ENCODE assay signal across 9 mouse cellular contexts in the genomic region with DNA sequence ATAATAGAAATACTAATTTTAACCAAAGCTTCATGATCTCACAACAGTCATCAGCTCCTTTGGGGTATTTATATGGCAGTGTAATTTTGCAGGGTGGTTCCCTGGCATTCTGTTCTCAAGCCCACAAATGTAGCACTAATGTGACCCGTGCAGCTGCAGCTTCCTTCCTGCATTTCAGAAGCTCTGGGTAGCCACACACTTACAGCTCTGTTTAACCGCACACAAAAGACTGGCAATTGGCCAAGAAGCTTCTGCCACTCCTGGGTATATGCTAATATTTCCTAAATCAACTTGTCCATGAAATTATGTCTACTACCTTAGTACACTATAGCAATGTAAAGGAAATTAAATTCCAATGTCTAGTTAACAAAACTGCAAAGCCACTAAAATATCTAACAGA. TPM values are rescaled to one million over a fixed set of nuclear protein-coding genes. Genes with fewer than 3 reads are reported as not detected.
DNase-seq lines count a peak whose midpoint lies in the region; ATAC-seq and TF ChIP-seq lines count a peak whose summit lies in the region.
"Had no signal": no experiment of that assay in that cellular context is flagged by ENCODE, and none has a peak within 500 bp of the region (broad histone marks: within the 10 kb centered on the region; RNA-seq: fewer than 3 reads in every experiment).

No protein-coding gene starts in this region.

- H3K4me3 ChIP-seq in forebrain, embryonic 13.5 days = no peak overlapping the region
- H3K4me3 ChIP-seq in forebrain, embryonic 11.5 days (ENCODE audit: low read depth, low read length) = no peak overlapping the region
- no peak overlapping the region for H3K4me3 ChIP-seq in forebrain, postnatal 0 days (ENCODE audit: low read depth, low read length)
- no peak overlapping the region for H3K4me3 ChIP-seq in lung, embryonic 14.5 days (ENCODE audit: low read depth, low read length)
- no peak overlapping the region for H3K4me3 ChIP-seq in stomach, embryonic 16.5 days (replicated peaks; ENCODE audit: low read length)
- H3K4me3 ChIP-seq: liver, embryonic 13.5 days had no signal

- H3K4me2 ChIP-seq in forebrain, embryonic 13.5 days = no peak overlapping the region
- no peak overlapping the region for H3K4me2 ChIP-seq in forebrain, embryonic 11.5 days (ENCODE audit: low read depth, low read length, severe bottlenecking)
- no peak overlapping the region for H3K4me2 ChIP-seq in forebrain, postnatal 0 days (ENCODE audit: low read depth)
- no peak overlapping the region for H3K4me2 ChIP-seq in lung, embryonic 14.5 days
- H3K4me2 ChIP-seq in stomach, embryonic 16.5 days (ENCODE audit: low read depth, low read length) = no peak overlapping the region
- H3K4me2 ChIP-seq: liver, embryonic 13.5 days had no signal

- no peaks in the 10 kb centered on the region for H3K27me3 ChIP-seq in forebrain, embryonic 13.5 days
- H3K27me3 ChIP-seq in forebrain, embryonic 11.5 days (ENCODE audit: control insufficient read depth, insufficient read depth, low read length) = no peaks in the 10 kb centered on the region
- H3K27me3 ChIP-seq in forebrain, postnatal 0 days (ENCODE audit: insufficient read depth, low read length) = no peaks in the 10 kb centered on the region
- H3K27me3 ChIP-seq in lung, embryonic 14.5 days (ENCODE audit: insufficient read depth, low read length) = no peaks in the 10 kb centered on the region
- no peaks in the 10 kb centered on the region for H3K27me3 ChIP-seq in stomach, embryonic 16.5 days (ENCODE audit: control insufficient read depth, insufficient read depth, low read length)
- H3K27me3 ChIP-seq: liver, embryonic 13.5 days had no signal

- H3K9ac ChIP-seq in forebrain, embryonic 13.5 days = no peak overlapping the region
- no peak overlapping the region for H3K9ac ChIP-seq in forebrain, embryonic 11.5 days (ENCODE audit: low read length)
- H3K9ac ChIP-seq in forebrain, postnatal 0 days = no peak overlapping the region
- H3K9ac ChIP-seq in lung, embryonic 14.5 days = no peak overlapping the region
- no peak overlapping the region for H3K9ac ChIP-seq in stomach, embryonic 16.5 days (ENCODE audit: low read length)
- H3K9ac ChIP-seq: liver, embryonic 13.5 days had no signal

- no peak for TF ChIP-seq CTCF in forebrain, postnatal 0 days (IDR thresholded peaks at IDR 0.05; ENCODE audit: low read depth)
- TF ChIP-seq CTCF in lung, embryonic 14.5 days (IDR thresholded peaks at IDR 0.05; ENCODE audit: low read depth) = no peak

- WGBS in forebrain, embryonic 13.5 days = 11% methylated on average over 2 of the region's 2 CpGs
- 46% methylated on average over 2 of the region's 2 CpGs for WGBS in forebrain, embryonic 11.5 days
- WGBS in forebrain, postnatal 0 days = 1% methylated on average over 2 of the region's 2 CpGs
- WGBS in lung, embryonic 14.5 days = 0% methylated on average over 2 of the region's 2 CpGs
- 10% methylated on average over 2 of the region's 2 CpGs for WGBS in stomach, embryonic 16.5 days

- DNase-seq in forebrain, embryonic 11.5 days (ENCODE audit: low spot score) = no peak
- peak; percentile 96 for DNase-seq in 416B (ENCODE audit: low read depth)
- peak; percentile 50 for DNase-seq in forebrain, postnatal 0 days
- DNase-seq in lung, embryonic 14.5 days = peak; percentile 85
- DNase-seq in layer of hippocampus, postnatal 25 days (ENCODE audit: extremely low spot score in 1 of 2, low spot score in 1 of 2) = no peak
- no peak for DNase-seq in frontal cortex, postnatal 36 days (ENCODE audit: low spot score in 2 of 2)
- DNase-seq: liver, embryonic 13.5 days had no signal

- peak overlapping the region; percentile 74 for H3K27ac ChIP-seq in forebrain, embryonic 13.5 days
- H3K27ac ChIP-seq in forebrain, embryonic 11.5 days (ENCODE audit: low read depth, low read length) = no peak overlapping the region
- no peak overlapping the region for H3K27ac ChIP-seq in forebrain, postnatal 0 days (ENCODE audit: low read depth, low read length)
- no peak overlapping the region; the same call in 1 of the 2 replicates for H3K27ac ChIP-seq in lung, embryonic 14.5 days (ENCODE audit: low read depth)
- peak overlapping the region; percentile 51; the same call in 1 of the 2 replicates for H3K27ac ChIP-seq in stomach, embryonic 16.5 days (ENCODE audit: low read length)
- H3K27ac ChIP-seq: liver, embryonic 13.5 days had no signal

- no peaks in the 10 kb centered on the region for H3K9me3 ChIP-seq in forebrain, embryonic 13.5 days (replicated peaks)
- H3K9me3 ChIP-seq in forebrain, embryonic 11.5 days (ENCODE audit: control insufficient read depth, low read length) = no peaks in the 10 kb centered on the region
- H3K9me3 ChIP-seq in forebrain, postnatal 0 days (ENCODE audit: low read length) = no peaks in the 10 kb centered on the region
- no peaks in the 10 kb centered on the region for H3K9me3 ChIP-seq in lung, embryonic 14.5 days (ENCODE audit: low read depth, low read length)
- no peaks in the 10 kb centered on the region for H3K9me3 ChIP-seq in stomach, embryonic 16.5 days (replicated peaks; ENCODE audit: control insufficient read depth, low read length)
- H3K9me3 ChIP-seq: liver, embryonic 13.5 days had no signal

- H3K4me1 ChIP-seq in forebrain, embryonic 13.5 days = peaks cover 16% of the 10 kb centered on the region
- no peaks in the 10 kb centered on the region for H3K4me1 ChIP-seq in forebrain, embryonic 11.5 days (replicated peaks; ENCODE audit: control insufficient read depth, insufficient read depth, low read length)
- H3K4me1 ChIP-seq in forebrain, postnatal 0 days (ENCODE audit: insufficient read depth) = 0 out of 2 replicates have a peak, but pooled peaks cover 3% of the 10 kb centered on the region
- H3K4me1 ChIP-seq in lung, embryonic 14.5 days (ENCODE audit: insufficient read depth) = 0 out of 2 replicates have a peak, but pooled peaks cover 4% of the 10 kb centered on the region
- H3K4me1 ChIP-seq in stomach, embryonic 16.5 days (ENCODE audit: control insufficient read depth, insufficient read depth, low read length) = peaks cover 6% of the 10 kb centered on the region; the same call in 1 of the 2 replicates

- H3K36me3 ChIP-seq in forebrain, embryonic 13.5 days (ENCODE audit: poor library complexity, severe bottlenecking) = peaks cover 3% of the 10 kb centered on the region; the same call in 1 of the 2 replicates
- no peaks in the 10 kb centered on the region for H3K36me3 ChIP-seq in forebrain, embryonic 11.5 days (ENCODE audit: control insufficient read depth, insufficient read depth, low read length)
- no peaks in the 10 kb centered on the region for H3K36me3 ChIP-seq in forebrain, postnatal 0 days (ENCODE audit: insufficient read depth)
- no peaks in the 10 kb centered on the region; the same call in 1 of the 2 replicates for H3K36me3 ChIP-seq in lung, embryonic 14.5 days (ENCODE audit: insufficient read depth)
- no peaks in the 10 kb centered on the region for H3K36me3 ChIP-seq in stomach, embryonic 16.5 days (ENCODE audit: control insufficient read depth, insufficient read depth, low read length)
- H3K36me3 ChIP-seq: liver, embryonic 13.5 days had no signal

- ATAC-seq in forebrain, embryonic 13.5 days = peak; percentile 76
- ATAC-seq in forebrain, embryonic 11.5 days (replicated peaks; ENCODE audit: low FRiP score) = no peak
- no peak for ATAC-seq in forebrain, postnatal 0 days
- ATAC-seq in lung, embryonic 14.5 days (ENCODE audit: insufficient read depth) = peak; percentile 63; the same call in 1 of the 2 replicates
- ATAC-seq in stomach, embryonic 16.5 days (ENCODE audit: insufficient read depth, low FRiP score) = no peak

RNA-seq across cellular contexts. Expression of a gene that starts 32.6 kb away (rescaled TPM):
- polyA plus RNA-seq in forebrain, embryonic 13.5 days (2015; fragmentation: Nextera tagmentation; extraction: Ambion mirVana) = 127 and 131 TPM in 2 replicates
- 92.4 and 99.8 TPM in 2 replicates for polyA plus RNA-seq in forebrain, embryonic 11.5 days (2014; fragmentation: Nextera tagmentation; extraction: Ambion mirVana)
- 46.3 and 59.7 TPM in 2 replicates for total RNA-seq in forebrain, postnatal 0 days (2014; rRNA removed)
- polyA plus RNA-seq in forebrain, postnatal 0 days (2015; fragmentation: Nextera tagmentation; extraction: Ambion mirVana) = 55.1 and 55.2 TPM in 2 replicates
- 73.7 and 73.9 TPM in 2 replicates for polyA plus RNA-seq in lung, embryonic 14.5 days (2014; fragmentation: Nextera tagmentation; extraction: Ambion mirVana)
- 54.5 and 65.1 TPM in 2 replicates for polyA plus RNA-seq in stomach, embryonic 16.5 days (2015; fragmentation: Nextera tagmentation; extraction: Ambion mirVana)
- 10 to 100 TPM; 37.6 to 38.6 TPM for total RNA-seq in layer of hippocampus, postnatal 25 days (2021)

RNA-seq across cellular contexts. Expression of a gene that starts 45.9 kb away (rescaled TPM):
- 2.5 and 2.6 TPM in 2 replicates for polyA plus RNA-seq in forebrain, embryonic 13.5 days (2015; fragmentation: Nextera tagmentation; extraction: Ambion mirVana)
- 2.5 and 3.0 TPM in 2 replicates for polyA plus RNA-seq in forebrain, embryonic 11.5 days (2014; fragmentation: Nextera tagmentation; extraction: Ambion mirVana)
- 0.29 and 0.31 TPM in 2 replicates for total RNA-seq in forebrain, postnatal 0 days (2014; rRNA removed)
- polyA plus RNA-seq in forebrain, postnatal 0 days (2015; fragmentation: Nextera tagmentation; extraction: Ambion mirVana) = 0.29 and 0.48 TPM in 2 replicates
- polyA plus RNA-seq in lung, embryonic 14.5 days (2014; fragmentation: Nextera tagmentation; extraction: Ambion mirVana) = 6.1 and 7.2 TPM in 2 replicates
- polyA plus RNA-seq in stomach, embryonic 16.5 days (2015; fragmentation: Nextera tagmentation; extraction: Ambion mirVana) = 26.6 and 27.1 TPM in 2 replicates
- under 1 TPM; 0.23 to 0.25 TPM for total RNA-seq in layer of hippocampus, postnatal 25 days (2021)

Comparison
In these comparisons a context has a peak if more than half of its experiments do, and no peak if none do; other contexts are left out.
1. ATAC-seq: peak in forebrain, embryonic 13.5 days (single experiment) and lung, embryonic 14.5 days (single experiment); none in forebrain, embryonic 11.5 days (single experiment), forebrain, postnatal 0 days (single experiment) and stomach, embryonic 16.5 days (single experiment).
2. H3K27ac ChIP-seq: peak in forebrain, embryonic 13.5 days (single experiment) and stomach, embryonic 16.5 days (single experiment); none in forebrain, embryonic 11.5 days (single experiment), forebrain, postnatal 0 days (single experiment) and lung, embryonic 14.5 days (single experiment).
3. DNase-seq: peak in 416B (single experiment), forebrain, postnatal 0 days (single experiment) and lung, embryonic 14.5 days (single experiment); none in forebrain, embryonic 11.5 days (single experiment), layer of hippocampus, postnatal 25 days (0 of 2) and frontal cortex, postnatal 36 days (0 of 2).